Mouse (Mus musculus): ENCODE measurements around the gene Fas. TPM values are rescaled to one million over a fixed set of nuclear protein-coding genes. Genes with fewer than 3 reads are reported as not detected.

The Fas gene
- polyA plus RNA-seq, 1 experiment: 14.3 TPM

DNA sequence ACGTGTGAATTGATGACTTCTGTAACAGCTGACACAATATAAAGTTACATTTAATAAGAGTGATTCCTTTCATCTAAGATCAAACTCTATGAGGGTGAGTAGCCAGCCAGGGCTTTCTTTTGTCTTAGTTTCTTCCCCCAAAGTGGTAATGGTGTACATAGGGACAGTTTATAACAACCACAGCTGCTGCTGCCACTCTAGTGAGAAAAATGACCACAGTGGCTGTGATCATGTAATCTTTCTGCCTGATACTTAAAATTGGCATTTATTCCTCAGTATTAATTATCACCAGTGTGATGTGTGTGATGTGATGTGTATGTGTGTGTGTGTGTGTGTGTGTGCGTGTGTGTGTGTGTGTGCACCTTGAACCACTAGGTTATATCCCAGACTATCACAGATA lies 38.6 kb upstream of the Fas start:
- H3K27ac ChIP-seq (ENCODE audit: control insufficient read depth, insufficient read depth, low read length): no peak overlapping the region
- H3K4me1 ChIP-seq (replicated peaks; ENCODE audit: control insufficient read depth, insufficient read depth, low read length): peaks cover 17% of the 10 kb centered on the region
- no peaks in the 10 kb centered on the region for H3K36me3 ChIP-seq (ENCODE audit: control insufficient read depth, insufficient read depth, low read length)
- no peak overlapping the region for H3K4me3 ChIP-seq (ENCODE audit: control insufficient read depth, insufficient read depth, low read length)
- TF ChIP-seq CTCF (IDR thresholded peaks at IDR 0.05; ENCODE audit: borderline replicate concordance, control insufficient read depth, extremely low read depth, insufficient read depth, low read length, poor library complexity) (no peak), POLR2A (IDR thresholded peaks at IDR 0.05; ENCODE audit: control insufficient read depth, extremely low read depth, insufficient read depth, low read length, poor library complexity) (no peak)
- WGBS: 91% methylated on average over 2 of the region's 2 CpGs
- no peak for DNase-seq
- H3K27me3 ChIP-seq (ENCODE audit: control insufficient read depth, insufficient read depth, low read length): no peaks in the 10 kb centered on the region

DNA sequence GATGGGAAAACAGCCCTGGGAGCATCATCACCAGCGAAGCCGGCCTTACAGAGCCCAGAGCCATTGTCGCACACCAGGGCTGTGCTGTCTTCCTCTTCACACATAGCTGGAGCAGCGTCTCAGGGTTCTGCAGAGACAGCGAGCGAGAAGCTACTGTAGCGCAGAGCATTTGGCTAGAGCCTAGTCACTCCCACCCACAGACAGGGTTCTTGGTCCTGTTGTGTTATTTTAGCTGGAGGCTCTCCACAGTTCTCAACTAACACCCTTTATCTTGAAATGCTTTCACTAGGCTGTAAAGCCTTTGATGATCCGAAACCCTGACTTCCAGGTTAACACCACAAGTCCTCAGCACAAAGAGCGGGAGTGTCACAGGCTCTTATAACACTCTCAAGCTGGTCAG lies 38.0 kb upstream of the Fas start:
- no peak overlapping the region for H3K27ac ChIP-seq (ENCODE audit: control insufficient read depth, insufficient read depth, low read length)
- no peak for DNase-seq
- no peak overlapping the region for H3K4me3 ChIP-seq (ENCODE audit: control insufficient read depth, insufficient read depth, low read length)
- WGBS: 96% methylated on average over 9 of the region's 9 CpGs
- TF ChIP-seq CTCF (IDR thresholded peaks at IDR 0.05; ENCODE audit: borderline replicate concordance, control insufficient read depth, extremely low read depth, insufficient read depth, low read length, poor library complexity) (no peak), POLR2A (IDR thresholded peaks at IDR 0.05; ENCODE audit: control insufficient read depth, extremely low read depth, insufficient read depth, low read length, poor library complexity) (no peak)
- no peaks in the 10 kb centered on the region for H3K27me3 ChIP-seq (ENCODE audit: control insufficient read depth, insufficient read depth, low read length)
- peaks cover 17% of the 10 kb centered on the region for H3K4me1 ChIP-seq (replicated peaks; ENCODE audit: control insufficient read depth, insufficient read depth, low read length)
- no peaks in the 10 kb centered on the region for H3K36me3 ChIP-seq (ENCODE audit: control insufficient read depth, insufficient read depth, low read length)

GRCm38 (mm10) chr19:34254101-34254879 lies 36.2 kb upstream of the Fas start:
- 14% methylated on average over 14 of the region's 14 CpGs for WGBS
- no peak overlapping the region for H3K4me3 ChIP-seq (ENCODE audit: control insufficient read depth, insufficient read depth, low read length)
- DNase-seq: peak; percentile 35

DNA sequence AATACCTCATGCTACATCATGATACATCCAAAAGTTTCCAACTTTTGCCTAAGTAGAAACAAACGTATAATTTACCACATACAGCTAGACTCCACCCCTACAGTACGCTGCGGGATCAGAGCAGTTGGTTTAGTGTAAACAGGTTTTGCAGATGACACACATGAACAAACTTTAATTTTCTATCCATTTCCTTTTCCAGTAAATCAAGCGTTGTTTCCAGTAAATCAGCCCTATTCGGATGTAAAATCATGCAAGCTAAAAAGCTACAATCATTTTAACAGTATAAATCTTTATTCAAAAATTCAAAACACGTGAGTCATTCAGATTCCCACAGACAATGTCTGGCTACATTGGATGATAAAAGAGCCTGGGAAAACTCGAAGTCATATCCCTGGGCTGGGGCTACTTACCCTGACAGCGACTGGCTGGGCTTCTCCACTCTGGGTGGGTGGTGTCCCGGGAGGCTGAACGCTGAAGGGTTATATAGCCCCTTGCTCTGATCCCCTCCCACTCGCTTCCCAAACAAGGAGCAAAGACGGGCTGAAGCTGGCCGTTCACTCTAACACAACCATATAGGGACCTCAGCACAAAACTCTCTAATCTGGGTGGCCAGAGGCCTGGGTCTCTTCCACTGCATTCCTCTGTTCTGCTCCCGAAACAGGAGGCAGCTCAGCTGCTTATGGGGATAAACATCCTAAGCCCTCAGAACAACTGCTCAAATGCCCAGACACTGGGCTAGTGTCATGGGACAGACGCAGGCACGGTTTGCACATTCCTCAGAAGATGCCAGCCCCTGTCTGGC lies 35.4 kb upstream of the Fas start, which contains the start of gene Acta2:
TSS of gene Acta2 (minus strand) at position 711 of the 802 bp plus-strand sequence.
- Histone ChIP-seq H3K4me3 (ENCODE audit: control insufficient read depth, insufficient read depth, low read length) (no peak within 1 kb of the TSS), H3K4me1 (replicated peaks; ENCODE audit: control insufficient read depth, insufficient read depth, low read length) (peaks cover 10% of the 10 kb centered on the region), H3K36me3 (ENCODE audit: control insufficient read depth, insufficient read depth, low read length) (no peaks in the 10 kb centered on the region), H3K27ac (ENCODE audit: control insufficient read depth, insufficient read depth, low read length) (no peak within 1 kb of the TSS), H3K27me3 (ENCODE audit: control insufficient read depth, insufficient read depth, low read length) (no peaks in the 10 kb centered on the region)
- 90% methylated on average over 16 of the region's 16 CpGs for WGBS
- TF ChIP-seq CTCF (IDR thresholded peaks at IDR 0.05; ENCODE audit: borderline replicate concordance, control insufficient read depth, extremely low read depth, insufficient read depth, low read length, poor library complexity) (no peak), POLR2A (IDR thresholded peaks at IDR 0.05; ENCODE audit: control insufficient read depth, extremely low read depth, insufficient read depth, low read length, poor library complexity) (no peak)
- DNase-seq: no peak

More at GRCm38 (mm10) chr19:34254101-34254879, 36.2 kb upstream of the Fas start:
- Histone ChIP-seq H3K27ac (ENCODE audit: control insufficient read depth, insufficient read depth, low read length) (0 out of 2 replicates have a peak overlapping the region, but pooled peaks have one; percentile 19), H3K4me1 (replicated peaks; ENCODE audit: control insufficient read depth, insufficient read depth, low read length) (peaks cover 10% of the 10 kb centered on the region), H3K36me3 (ENCODE audit: control insufficient read depth, insufficient read depth, low read length) (no peaks in the 10 kb centered on the region), H3K27me3 (ENCODE audit: control insufficient read depth, insufficient read depth, low read length) (no peaks in the 10 kb centered on the region)
- TF ChIP-seq CTCF (IDR thresholded peaks at IDR 0.05; ENCODE audit: borderline replicate concordance, control insufficient read depth, extremely low read depth, insufficient read depth, low read length, poor library complexity) (no peak), POLR2A (IDR thresholded peaks at IDR 0.05; ENCODE audit: control insufficient read depth, extremely low read depth, insufficient read depth, low read length, poor library complexity) (no peak)

- Histone ChIP-seq H3K4me3 (ENCODE audit: control insufficient read depth, insufficient read depth, low read length) (no peak overlapping the region), H3K36me3 (ENCODE audit: control insufficient read depth, insufficient read depth, low read length) (no peaks in the 10 kb centered on the region), H3K27me3 (ENCODE audit: control insufficient read depth, insufficient read depth, low read length) (no peaks in the 10 kb centered on the region), H3K4me1 (replicated peaks; ENCODE audit: control insufficient read depth, insufficient read depth, low read length) (peaks cover 10% of the 10 kb centered on the region), H3K27ac (ENCODE audit: control insufficient read depth, insufficient read depth, low read length) (no peak overlapping the region)
- TF ChIP-seq CTCF (IDR thresholded peaks at IDR 0.05; ENCODE audit: borderline replicate concordance, control insufficient read depth, extremely low read depth, insufficient read depth, low read length, poor library complexity) (no peak), POLR2A (IDR thresholded peaks at IDR 0.05; ENCODE audit: control insufficient read depth, extremely low read depth, insufficient read depth, low read length, poor library complexity) (no peak)
- no peak for DNase-seq
- 88% methylated on average over 5 of the region's 5 CpGs for WGBS
Observed at GRCm38 (mm10) chr19:34256149-34256548, 34.3 kb upstream of the Fas start.

DNA sequence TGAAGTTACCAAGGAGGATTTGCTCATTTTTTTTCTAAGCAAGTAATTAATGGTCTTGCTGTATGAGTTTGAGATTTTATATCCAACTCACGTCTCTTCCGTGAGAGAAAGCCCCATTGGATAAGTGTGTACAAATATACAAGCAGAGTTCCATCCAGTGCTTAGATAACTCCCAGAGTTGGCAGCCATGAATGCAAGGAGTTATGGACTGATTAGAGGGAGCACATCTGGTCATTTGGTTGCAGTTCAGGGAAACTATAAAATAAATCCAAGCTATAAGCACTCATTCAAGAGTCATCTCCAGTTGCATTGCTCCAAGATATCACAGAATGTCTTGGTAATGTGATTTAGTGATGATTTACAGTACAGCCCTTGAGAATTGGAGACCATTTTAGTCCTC lies 33.5 kb upstream of the Fas start:
- DNase-seq: no peak
- H3K27me3 ChIP-seq (ENCODE audit: control insufficient read depth, insufficient read depth, low read length): no peaks in the 10 kb centered on the region
- WGBS: 95% methylated on average over 2 of the region's 2 CpGs
- no peak overlapping the region for H3K27ac ChIP-seq (ENCODE audit: control insufficient read depth, insufficient read depth, low read length)
- no peaks in the 10 kb centered on the region for H3K36me3 ChIP-seq (ENCODE audit: control insufficient read depth, insufficient read depth, low read length)
- no peak overlapping the region for H3K4me3 ChIP-seq (ENCODE audit: control insufficient read depth, insufficient read depth, low read length)
- peaks cover 10% of the 10 kb centered on the region for H3K4me1 ChIP-seq (replicated peaks; ENCODE audit: control insufficient read depth, insufficient read depth, low read length)
- TF ChIP-seq CTCF (IDR thresholded peaks at IDR 0.05; ENCODE audit: borderline replicate concordance, control insufficient read depth, extremely low read depth, insufficient read depth, low read length, poor library complexity): no peak
- TF ChIP-seq POLR2A (IDR thresholded peaks at IDR 0.05; ENCODE audit: control insufficient read depth, extremely low read depth, insufficient read depth, low read length, poor library complexity): no peak
